Comparison of ENCODE assay signal across 8 mouse cellular contexts in the genomic region with DNA sequence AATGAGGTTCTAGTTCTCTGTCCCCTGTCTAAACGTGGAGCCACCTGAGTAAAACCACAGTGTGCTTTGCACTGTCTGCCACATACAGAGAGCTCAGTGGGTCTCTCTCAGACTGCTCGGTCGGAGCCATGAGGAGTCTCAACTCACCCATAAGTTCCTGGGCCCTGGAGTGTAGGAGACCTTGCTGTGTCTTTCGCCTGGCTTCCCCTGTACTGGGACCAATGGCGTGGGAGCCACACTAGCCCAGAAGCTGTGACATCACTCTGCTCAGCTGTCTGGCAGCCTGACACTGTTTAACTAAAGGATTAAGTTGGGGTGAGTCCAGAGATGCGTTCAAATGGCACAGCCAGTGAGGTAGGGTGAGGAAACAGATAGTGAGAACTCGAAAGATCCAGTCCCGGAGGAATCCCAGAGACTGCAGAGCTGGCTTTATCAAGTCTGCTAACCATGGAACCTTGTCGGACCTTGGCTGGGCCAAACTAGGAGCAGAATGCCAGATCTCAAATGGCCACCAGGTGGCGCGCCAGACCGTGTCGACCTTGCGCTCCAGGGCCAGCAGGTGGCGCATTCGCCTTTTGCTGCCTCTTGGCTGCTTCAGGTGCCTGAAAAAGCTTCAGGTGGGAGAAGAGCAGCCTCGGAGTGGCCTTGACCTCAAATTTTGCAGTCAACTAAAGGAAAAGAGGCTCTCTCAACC. TPM values are rescaled to one million over a fixed set of nuclear protein-coding genes. Genes with fewer than 3 reads are reported as not detected.
A peak's percentile ranks its signal among the peaks of the same experiment; 100 is the strongest.
DNase-seq lines count a peak whose midpoint lies in the region; ATAC-seq and TF ChIP-seq lines count a peak whose summit lies in the region.

No protein-coding gene starts in this region.

- TF ChIP-seq POLR2A in bone marrow macrophage, adult 2 months (IDR thresholded peaks at IDR 0.05; ENCODE audit: borderline replicate concordance, low read depth, low read length), result no peak

- H3K9me3 ChIP-seq in heart, embryonic 12.5 days (replicated peaks), result 0 out of 2 replicates have a peak, but pooled peaks cover under 1% of the 10 kb centered on the region
- H3K9me3 ChIP-seq in liver, embryonic 12.5 days (replicated peaks), result no peaks in the 10 kb centered on the region
- H3K9me3 ChIP-seq in stomach, embryonic 14.5 days (ENCODE audit: control insufficient read depth, low read depth, low read length), result no peaks in the 10 kb centered on the region

- peak; percentile 100 for TF ChIP-seq CTCF in C2C12 (IDR thresholded peaks at IDR 0.05; ENCODE audit: control insufficient read depth, insufficient read depth, insufficient read length)
- peak; percentile 100 for TF ChIP-seq CTCF in bone marrow macrophage, adult 2 months (IDR thresholded peaks at IDR 0.05; ENCODE audit: low read depth, low read length)

- H3K27ac ChIP-seq in bone marrow macrophage, adult 2 months (ENCODE audit: insufficient read depth, low read depth, low read length), result no peak overlapping the region
- no peak overlapping the region for H3K27ac ChIP-seq in heart, embryonic 12.5 days (ENCODE audit: poor library complexity, severe bottlenecking)
- H3K27ac ChIP-seq in liver, embryonic 12.5 days, result no peak overlapping the region
- no peak overlapping the region for H3K27ac ChIP-seq in stomach, embryonic 14.5 days (ENCODE audit: low read length)

- DNase-seq in kidney, postnatal 10 days, result peak; percentile 91
- peak; percentile 92 for DNase-seq in neural tube, embryonic 10.5 days (ENCODE audit: extremely low spot score, low spot score)

- no peaks in the 10 kb centered on the region for H3K79me3 ChIP-seq in C2C12 (ENCODE audit: low read depth)

- no peaks in the 10 kb centered on the region for H3K79me2 ChIP-seq in C2C12 (ENCODE audit: control insufficient read depth, insufficient read depth)

- no peaks in the 10 kb centered on the region for H3K36me3 ChIP-seq in C2C12 (ENCODE audit: control insufficient read depth, insufficient read depth)
- H3K36me3 ChIP-seq in heart, embryonic 12.5 days, result no peaks in the 10 kb centered on the region
- no peaks in the 10 kb centered on the region for H3K36me3 ChIP-seq in liver, embryonic 12.5 days
- no peaks in the 10 kb centered on the region for H3K36me3 ChIP-seq in stomach, embryonic 14.5 days (ENCODE audit: control insufficient read depth, insufficient read depth, low read length)

- 21% methylated on average over 17 of the region's 17 CpGs for WGBS in heart, embryonic 12.5 days
- WGBS in liver, embryonic 12.5 days (ENCODE audit: insufficient replicate concordance), result 18% methylated on average over 17 of the region's 17 CpGs
- WGBS in stomach, embryonic 14.5 days, result 22% methylated on average over 17 of the region's 17 CpGs

- H3K4me1 ChIP-seq in bone marrow macrophage, adult 2 months (ENCODE audit: control insufficient read depth, insufficient read depth, low read length), result no peaks in the 10 kb centered on the region
- no peaks in the 10 kb centered on the region for H3K4me1 ChIP-seq in heart, embryonic 12.5 days (replicated peaks)
- no peaks in the 10 kb centered on the region for H3K4me1 ChIP-seq in liver, embryonic 12.5 days
- no peaks in the 10 kb centered on the region for H3K4me1 ChIP-seq in stomach, embryonic 14.5 days (ENCODE audit: control insufficient read depth, insufficient read depth, low read length)

- H3K4me3 ChIP-seq in C2C12 (ENCODE audit: insufficient read depth, poor library complexity, severe bottlenecking), result no peak overlapping the region
- H3K4me3 ChIP-seq in bone marrow macrophage, adult 2 months (ENCODE audit: insufficient read depth, low read length), result no peak overlapping the region
- no peak overlapping the region for H3K4me3 ChIP-seq in heart, embryonic 12.5 days
- no peak overlapping the region for H3K4me3 ChIP-seq in liver, embryonic 12.5 days
- no peak overlapping the region for H3K4me3 ChIP-seq in stomach, embryonic 14.5 days (ENCODE audit: low read depth, low read length)

- H3K27me3 ChIP-seq in C2C12 (ENCODE audit: control insufficient read depth, insufficient read depth, insufficient read length), result peaks cover 16% of the 10 kb centered on the region
- H3K27me3 ChIP-seq in heart, embryonic 12.5 days (replicated peaks), result peaks cover 22% of the 10 kb centered on the region
- H3K27me3 ChIP-seq in liver, embryonic 12.5 days (replicated peaks), result peaks cover 23% of the 10 kb centered on the region; the same call in 1 of the 2 replicates
- no peaks in the 10 kb centered on the region for H3K27me3 ChIP-seq in stomach, embryonic 14.5 days (ENCODE audit: control insufficient read depth, insufficient read depth, low read length)

- no peak overlapping the region for H3K9ac ChIP-seq in heart, embryonic 12.5 days
- H3K9ac ChIP-seq in liver, embryonic 12.5 days, result no peak overlapping the region
- H3K9ac ChIP-seq in stomach, embryonic 14.5 days (replicated peaks; ENCODE audit: low read depth, low read length), result no peak overlapping the region

- peak; percentile 89 for ATAC-seq in erythroid progenitor cell, adult 5-6 weeks (replicated peaks; ENCODE audit: low FRiP score, poor library complexity, severe bottlenecking)
- ATAC-seq in heart, embryonic 12.5 days (ENCODE audit: insufficient number of reproducible peaks, low FRiP score), result 0 out of 2 replicates have a peak, but pooled peaks have one; percentile 31
- ATAC-seq in liver, embryonic 12.5 days, result peak; percentile 33; the same call in 1 of the 2 replicates
- ATAC-seq in stomach, embryonic 14.5 days (ENCODE audit: insufficient number of reproducible peaks, insufficient read depth, low FRiP score, low read depth), result peak; percentile 50; the same call in 1 of the 2 replicates

- 0 out of 2 replicates have a peak overlapping the region, but pooled peaks have one; percentile 25 for H3K4me2 ChIP-seq in heart, embryonic 12.5 days
- no peak overlapping the region for H3K4me2 ChIP-seq in liver, embryonic 12.5 days
- no peak overlapping the region for H3K4me2 ChIP-seq in stomach, embryonic 14.5 days (replicated peaks; ENCODE audit: low read depth, low read length)

- no peak overlapping the region for H3ac ChIP-seq in C2C12 (ENCODE audit: control insufficient read depth, insufficient read length, low read depth)

TF ChIP-seq in C2C12, 6 proteins besides CTCF, POLR2A, EP300 and RAD21:
- TF ChIP-seq MYOG (IDR thresholded peaks at IDR 0.05; ENCODE audit: control insufficient read depth, extremely low read depth, insufficient read length) (no peak), CEBPB (IDR thresholded peaks at IDR 0.05; ENCODE audit: low read depth) (no peak), FOSL1 (IDR thresholded peaks at IDR 0.05; ENCODE audit: insufficient read depth, low read length, poor library complexity, severe bottlenecking) (no peak), MAX (IDR thresholded peaks at IDR 0.05) (no peak)

RNA-seq across cellular contexts. Expression of gene Kcnk18, which starts 20.3 kb away (rescaled TPM):
- not detected for polyA plus RNA-seq in C2C12 (2012; fragmentation: generic; extraction: Trizol)
- polyA plus RNA-seq in bone marrow macrophage, adult 2 months (2012; ENCODE audit: insufficient read depth, insufficient read length, missing spikeins), result not detected in 2 replicates
- not detected in 2 replicates for total RNA-seq in erythroid progenitor cell, adult 5-6 weeks (2015; ENCODE audit: low replicate concordance)
- total RNA-seq in erythroid progenitor cell, adult 5-6 weeks (2017; ENCODE audit: low replicate concordance), result not detected in 2 replicates
- polyA plus RNA-seq in heart, embryonic 12.5 days (2016; fragmentation: Nextera tagmentation; extraction: Ambion mirVana), result not detected in 2 replicates
- polyA plus RNA-seq in liver, embryonic 12.5 days (2016; fragmentation: Nextera tagmentation; extraction: Ambion mirVana), result not detected in 2 replicates
- polyA plus RNA-seq in stomach, embryonic 14.5 days (2014; fragmentation: Nextera tagmentation; extraction: Ambion mirVana), result 0.10 TPM in 1 of 2 replicates, not detected in the other

RNA-seq across cellular contexts. Expression of gene Slc18a2, which starts 21.4 kb away (rescaled TPM):
- 0.22 TPM for polyA plus RNA-seq in C2C12 (2012; fragmentation: generic; extraction: Trizol)
- 0.43 TPM in 1 of 2 replicates, not detected in the other for polyA plus RNA-seq in bone marrow macrophage, adult 2 months (2012; ENCODE audit: insufficient read depth, insufficient read length, missing spikeins)
- 2.1 and 2.9 TPM in 2 replicates for total RNA-seq in erythroid progenitor cell, adult 5-6 weeks (2015; ENCODE audit: low replicate concordance)
- total RNA-seq in erythroid progenitor cell, adult 5-6 weeks (2017; ENCODE audit: low replicate concordance), result 0.23 and 1.0 TPM in 2 replicates
- 11.2 and 12.0 TPM in 2 replicates for polyA plus RNA-seq in heart, embryonic 12.5 days (2016; fragmentation: Nextera tagmentation; extraction: Ambion mirVana)
- 5.1 and 6.0 TPM in 2 replicates for polyA plus RNA-seq in liver, embryonic 12.5 days (2016; fragmentation: Nextera tagmentation; extraction: Ambion mirVana)
- polyA plus RNA-seq in stomach, embryonic 14.5 days (2014; fragmentation: Nextera tagmentation; extraction: Ambion mirVana), result 15.2 and 16.0 TPM in 2 replicates

Comparison
In these comparisons a context has a peak if more than half of its experiments do, and no peak if none do; other contexts are left out.
1. ATAC-seq: peak in every context shown above with its lines; median percentile 89 in erythroid progenitor cell, adult 5-6 weeks; 50 in stomach, embryonic 14.5 days; 33 in liver, embryonic 12.5 days; 31 in heart, embryonic 12.5 days.